Comparison of ENCODE assay signal across 9 mouse cellular contexts in the genomic region with DNA sequence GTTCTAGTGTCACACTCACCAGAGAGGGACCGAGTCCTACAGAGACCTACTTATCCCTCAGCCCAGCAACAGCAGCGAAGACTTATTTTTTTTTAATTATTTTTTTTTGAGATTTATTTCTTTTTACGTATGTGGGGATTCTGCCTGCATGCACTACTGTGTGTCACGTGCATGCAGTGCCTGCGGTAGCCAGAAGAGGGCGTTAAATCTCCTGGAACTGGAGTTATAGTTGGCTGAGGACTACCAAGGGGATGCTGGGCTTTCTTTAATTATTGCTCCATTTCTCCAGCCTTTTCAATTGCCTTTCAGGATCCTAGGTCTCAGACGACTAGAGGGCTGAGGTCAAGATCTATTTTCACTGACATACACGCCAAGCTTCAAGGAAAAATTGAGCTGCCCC. TPM values are rescaled to one million over a fixed set of nuclear protein-coding genes. Genes with fewer than 3 reads are reported as not detected.
DNase-seq lines count a peak whose midpoint lies in the region; ATAC-seq and TF ChIP-seq lines count a peak whose summit lies in the region.
"Had no signal": no experiment of that assay in that cellular context is flagged by ENCODE, and none has a peak within 500 bp of the region (broad histone marks: within the 10 kb centered on the region; RNA-seq: fewer than 3 reads in every experiment).

No protein-coding gene starts in this region.

- DNase-seq in gastrocnemius, adult 18-20 months (ENCODE audit: low spot score), result peak; percentile 46
- no peak for DNase-seq in gastrocnemius, postnatal 25 days
- DNase-seq in neural tube, embryonic 10.5 days (ENCODE audit: extremely low spot score, low spot score), result peak; percentile 65
- peak; percentile 65 for DNase-seq in R1 (ENCODE audit: low read depth, low spot score)
- DNase-seq in stomach, postnatal 0 days (ENCODE audit: low spot score), result no peak
- DNase-seq in urinary bladder, postnatal 25 days (ENCODE audit: low spot score), result no peak

- H3K27me3 ChIP-seq in neural tube, embryonic 15.5 days (replicated peaks), result no peaks in the 10 kb centered on the region
- no peaks in the 10 kb centered on the region for H3K27me3 ChIP-seq in hindbrain, embryonic 16.5 days (replicated peaks; ENCODE audit: control insufficient read depth, insufficient read depth, low read length)
- no peaks in the 10 kb centered on the region for H3K27me3 ChIP-seq in stomach, postnatal 0 days (ENCODE audit: control insufficient read depth, insufficient read depth, low read length)

- no peak overlapping the region for H3K9ac ChIP-seq in neural tube, embryonic 15.5 days (replicated peaks)
- no peak overlapping the region for H3K9ac ChIP-seq in hindbrain, embryonic 16.5 days (ENCODE audit: low read depth, low read length)
- H3K9ac ChIP-seq in stomach, postnatal 0 days (ENCODE audit: low read length), result no peak overlapping the region

- no peak overlapping the region for H3K4me2 ChIP-seq in neural tube, embryonic 15.5 days
- no peak overlapping the region for H3K4me2 ChIP-seq in hindbrain, embryonic 16.5 days (ENCODE audit: low read length)
- no peak overlapping the region for H3K4me2 ChIP-seq in stomach, postnatal 0 days (replicated peaks; ENCODE audit: low read depth)

- 62% methylated on average over 8 of the region's 8 CpGs for WGBS in neural tube, embryonic 15.5 days
- 50% methylated on average over 8 of the region's 8 CpGs for WGBS in hindbrain, embryonic 16.5 days
- 67% methylated on average over 8 of the region's 8 CpGs for WGBS in stomach, postnatal 0 days

- H3K4me1 ChIP-seq in neural tube, embryonic 15.5 days, result no peaks in the 10 kb centered on the region
- H3K4me1 ChIP-seq in hindbrain, embryonic 16.5 days (ENCODE audit: control insufficient read depth, insufficient read depth, low read depth, low read length), result no peaks in the 10 kb centered on the region
- H3K4me1 ChIP-seq in stomach, postnatal 0 days (replicated peaks; ENCODE audit: control insufficient read depth, insufficient read depth), result no peaks in the 10 kb centered on the region

- H3K9me3 ChIP-seq in neural tube, embryonic 15.5 days (replicated peaks), result no peaks in the 10 kb centered on the region
- no peaks in the 10 kb centered on the region for H3K9me3 ChIP-seq in hindbrain, embryonic 16.5 days (ENCODE audit: control insufficient read depth, low read length)
- H3K9me3 ChIP-seq in stomach, postnatal 0 days (ENCODE audit: control insufficient read depth, low read length), result no peaks in the 10 kb centered on the region

- no peak for TF ChIP-seq EP300 in stomach, postnatal 0 days (optimal IDR thresholded peaks at IDR 0.05)

- no peak overlapping the region for H3K4me3 ChIP-seq in neural tube, embryonic 15.5 days (replicated peaks)
- H3K4me3 ChIP-seq in hindbrain, embryonic 16.5 days (ENCODE audit: low read length), result no peak overlapping the region
- H3K4me3 ChIP-seq in stomach, postnatal 0 days (ENCODE audit: low read depth, low read length), result no peak overlapping the region

- no peak for ATAC-seq in neural tube, embryonic 15.5 days (ENCODE audit: low FRiP score)
- ATAC-seq in hindbrain, embryonic 16.5 days, result peak; percentile 55; the same call in 1 of the 2 replicates
- no peak for ATAC-seq in stomach, postnatal 0 days (ENCODE audit: low FRiP score, low TSS enrichment)

- peaks cover 17% of the 10 kb centered on the region for H3K36me3 ChIP-seq in neural tube, embryonic 15.5 days
- H3K36me3 ChIP-seq in hindbrain, embryonic 16.5 days (ENCODE audit: control insufficient read depth, insufficient read depth, low read length), result peaks cover 3% of the 10 kb centered on the region
- peaks cover 6% of the 10 kb centered on the region; the same call in 1 of the 2 replicates for H3K36me3 ChIP-seq in stomach, postnatal 0 days (ENCODE audit: control insufficient read depth, insufficient read depth, low read length)

- H3K27ac ChIP-seq in neural tube, embryonic 15.5 days (replicated peaks), result no peak overlapping the region
- no peak overlapping the region for H3K27ac ChIP-seq in hindbrain, embryonic 16.5 days (ENCODE audit: low read depth, low read length)
- H3K27ac ChIP-seq in stomach, postnatal 0 days (replicated peaks), result no peak overlapping the region

- peak; percentile 74 for TF ChIP-seq CTCF in stomach, postnatal 0 days (IDR thresholded peaks at IDR 0.05; ENCODE audit: low read depth)

RNA-seq across cellular contexts. Expression of gene 1700029H14Rik, which starts 40.4 kb away (rescaled TPM):
- total RNA-seq in gastrocnemius, adult 18-20 months (2021), result not detected
- not detected for total RNA-seq in gastrocnemius, postnatal 25 days (2021)
- not detected in 2 replicates for polyA plus RNA-seq in neural tube, embryonic 15.5 days (2015; fragmentation: Nextera tagmentation; extraction: Ambion mirVana)
- not detected in 2 replicates for polyA plus RNA-seq in hindbrain, embryonic 16.5 days (2015; fragmentation: Nextera tagmentation; extraction: Ambion mirVana)
- not detected in 2 replicates for polyA plus RNA-seq in stomach, postnatal 0 days (2015; fragmentation: Nextera tagmentation; extraction: Ambion mirVana)
- total RNA-seq: hematopoietic stem cell, adult 5-6 weeks had no signal

Comparison
In these comparisons a context has a peak if more than half of its experiments do, and no peak if none do; other contexts are left out.
1. DNase-seq: peak in gastrocnemius, adult 18-20 months (single experiment), neural tube, embryonic 10.5 days (single experiment) and R1 (single experiment); none in gastrocnemius, postnatal 25 days (single experiment), stomach, postnatal 0 days (single experiment) and urinary bladder, postnatal 25 days (single experiment).